Mouse (Mus musculus) T-helper 17 cell (primary cell): Measurements from ENCODE around the gene Pld3.
"Not testable (repeated sequence)": the region's sequence is repeated elsewhere in the genome, so short reads cannot be mapped to it uniquely, and the experiment has no call there.

Experiments
- in situ Hi-C, 2 experiments: fragments of 300-600 bp; cut with MboI, MseI; formaldehyde crosslinking; loops; 1 replicate in 1 of 2; 2 replicates in 1 of 2; pipeline ENCODE4 v1.15.1; 2025; ENCODE audit warnings: high pct_unique_total_duplicates in 2 of 2

Gene Pld3

DNA sequence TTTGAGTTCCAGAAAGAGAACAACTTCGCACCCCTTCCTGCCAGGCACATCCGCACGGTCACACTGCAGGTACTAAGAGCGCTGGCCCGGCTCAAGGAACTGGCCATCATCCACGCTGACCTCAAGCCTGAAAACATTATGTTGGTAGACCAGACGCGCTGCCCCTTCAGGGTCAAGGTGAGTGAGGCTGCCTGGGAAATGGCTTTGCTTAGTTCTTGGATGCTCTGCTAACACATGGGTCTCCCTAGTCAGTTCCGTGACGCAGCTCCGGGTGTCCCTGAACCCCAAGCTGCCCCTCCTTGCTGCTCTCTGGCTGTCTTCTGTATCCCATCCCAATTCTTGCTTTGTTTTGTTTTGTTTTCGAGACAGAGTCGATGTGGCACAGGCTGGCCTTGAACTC lies 29.2 kb downstream of the Pld3 start:
- in situ Hi-C loops, result loop anchor here in 1 of 2 experiments (10.0 kb wide), 1 partner anchor 591 kb away; no protein-coding TSS in a partner anchor

DNA sequence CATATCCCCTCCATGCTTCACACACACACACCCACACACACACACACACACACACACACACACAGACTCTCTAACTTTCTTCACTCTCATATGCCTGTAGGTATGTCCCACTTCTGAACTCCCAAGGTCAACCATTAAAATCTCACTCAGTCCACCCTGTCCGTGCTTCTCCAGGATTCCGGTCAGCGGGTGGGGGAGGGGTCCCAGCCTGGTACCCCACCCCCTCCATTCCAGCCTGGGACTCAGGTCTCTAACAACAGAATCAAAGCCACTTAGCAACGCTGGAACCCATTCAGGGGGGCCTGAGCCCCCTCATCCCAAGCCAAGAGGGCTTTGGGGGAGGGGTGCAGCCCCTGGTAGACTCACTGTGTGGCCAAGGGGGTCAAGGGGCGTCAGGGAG lies 30.1 kb downstream of the Pld3 start, which contains the start of gene Hipk4:
Gene Hipk4 (plus strand): TSS at position 301 of the 400 bp plus-strand sequence.
- in situ Hi-C loops, result loop anchor here in 1 of 2 experiments (10.0 kb wide), 1 partner anchor 592 kb away; no protein-coding TSS in a partner anchor

DNA sequence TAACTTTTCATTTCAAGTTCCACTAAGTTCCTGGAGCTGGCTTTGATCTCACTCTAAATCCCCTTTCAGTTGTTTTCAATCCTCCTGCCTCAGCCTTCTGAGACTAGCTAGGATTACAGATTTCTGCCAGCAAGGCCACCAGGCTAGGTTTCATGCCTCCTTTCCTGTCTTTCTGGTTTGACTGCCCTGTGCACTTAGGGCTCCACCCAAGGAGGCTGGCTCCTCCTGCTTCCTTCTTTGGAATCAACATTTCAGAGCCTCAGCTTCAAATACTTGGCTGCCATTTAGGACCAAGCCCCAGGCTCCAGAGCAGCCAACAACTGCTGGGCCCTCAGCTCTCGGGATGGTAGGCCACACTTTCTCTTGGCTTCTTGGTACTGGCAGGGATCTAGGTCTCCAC lies 32.4 kb downstream of the Pld3 start:
- in situ Hi-C loops, result loop anchor here in 1 of 2 experiments (10.0 kb wide), 1 partner anchor 594 kb away; no protein-coding TSS in a partner anchor

DNA sequence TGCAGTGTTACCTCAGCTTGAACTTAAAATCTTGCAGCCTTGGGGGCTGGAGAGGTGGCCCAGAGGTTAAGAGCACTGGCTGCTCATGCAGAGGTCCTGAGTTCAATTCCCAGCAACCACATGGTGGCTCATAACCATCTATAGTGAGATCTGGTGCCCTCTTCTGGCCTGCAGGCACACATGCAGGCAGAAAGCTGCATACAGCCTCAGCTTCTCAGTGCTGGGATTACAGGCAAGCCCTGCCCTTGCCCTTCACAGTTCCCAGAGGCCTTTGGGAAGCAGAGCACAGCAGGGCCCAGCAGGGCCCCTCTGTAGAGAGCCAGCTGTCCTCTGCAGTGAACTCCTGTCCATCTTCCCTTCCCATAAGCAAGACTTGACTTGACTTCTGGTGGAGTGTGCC lies 32.9 kb downstream of the Pld3 start:
- in situ Hi-C loops, result loop anchor here in 1 of 2 experiments (10.0 kb wide), 1 partner anchor 595 kb away; no protein-coding TSS in a partner anchor

DNA sequence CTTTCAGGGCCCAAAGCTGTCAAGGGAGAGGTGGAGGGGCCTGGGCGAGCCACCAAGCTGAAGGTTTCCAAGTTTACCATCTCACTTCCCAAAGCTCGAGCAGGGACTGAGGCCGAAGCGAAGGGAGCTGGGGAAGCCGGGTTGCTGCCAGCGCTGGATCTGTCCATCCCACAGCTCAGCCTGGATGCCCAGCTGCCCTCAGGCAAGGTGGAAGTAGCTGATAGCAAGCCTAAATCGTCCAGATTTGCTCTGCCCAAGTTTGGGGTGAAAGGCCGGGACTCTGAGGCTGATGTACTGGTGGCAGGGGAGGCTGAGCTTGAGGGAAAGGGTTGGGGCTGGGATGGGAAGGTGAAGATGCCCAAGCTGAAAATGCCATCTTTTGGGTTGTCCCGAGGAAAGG lies 34.7 kb downstream of the Pld3 start:
- in situ Hi-C loops, result no loop called here

DNA sequence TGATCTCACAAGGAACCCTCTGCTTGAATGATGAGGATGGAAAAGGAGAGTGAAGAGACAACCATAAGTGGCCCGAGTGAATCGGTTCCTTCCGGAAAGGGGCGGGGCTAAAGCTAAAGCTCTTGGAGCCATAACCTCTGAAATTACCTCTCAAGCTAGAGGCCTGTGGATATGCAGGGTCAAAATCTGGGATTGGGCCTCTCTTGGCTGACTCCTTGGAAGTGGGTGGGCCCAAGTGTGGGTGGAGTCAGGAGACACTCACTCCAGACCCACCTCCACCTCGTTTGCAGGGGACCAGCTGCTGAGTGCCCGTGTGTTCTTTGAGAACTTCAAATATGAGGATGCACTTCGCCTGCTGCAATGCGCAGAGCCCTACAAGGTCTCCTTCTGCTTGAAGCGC lies 38.1 kb downstream of the Pld3 start:
- in situ Hi-C loops, result no loop called here

DNA sequence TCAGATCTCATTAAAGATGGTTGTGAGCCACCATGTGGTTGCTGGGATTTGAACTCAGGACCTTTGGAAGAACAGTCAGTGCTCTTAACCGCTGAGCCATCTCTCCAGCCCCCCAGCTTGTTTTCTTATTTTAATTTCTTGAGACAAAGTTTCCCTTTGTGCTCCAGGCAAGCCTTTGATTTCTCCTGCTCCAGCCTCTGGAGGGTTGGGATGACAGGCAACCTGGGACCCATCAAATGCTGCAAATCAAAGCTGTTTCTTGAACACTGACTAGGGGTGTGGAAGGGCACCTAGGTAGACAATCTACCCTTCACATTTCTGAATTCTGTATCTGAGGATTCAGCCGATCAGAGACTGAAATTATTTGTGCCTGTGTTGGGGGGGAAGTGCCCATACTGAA lies 42.2 kb downstream of the Pld3 start:
- in situ Hi-C loops, result no loop called here

DNA sequence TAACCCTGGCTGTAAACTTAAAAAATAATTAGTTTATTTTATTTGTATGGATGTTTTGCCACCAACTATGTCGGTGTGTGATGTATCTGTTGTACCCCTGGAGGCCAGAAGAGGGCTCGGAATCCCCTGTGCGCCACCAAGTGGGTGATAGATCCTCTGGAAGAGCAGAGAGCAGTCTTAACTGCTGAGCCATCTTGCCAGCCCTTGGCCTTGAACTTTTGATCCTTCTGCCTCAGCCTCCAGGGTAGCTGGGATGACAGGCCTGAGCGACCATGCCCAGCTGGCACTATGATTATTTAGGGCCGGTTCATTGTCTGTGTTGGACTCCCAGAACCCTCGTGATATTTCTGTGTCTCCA lies 44.4 kb downstream of the Pld3 start:
- in situ Hi-C loops, result no loop called here

DNA sequence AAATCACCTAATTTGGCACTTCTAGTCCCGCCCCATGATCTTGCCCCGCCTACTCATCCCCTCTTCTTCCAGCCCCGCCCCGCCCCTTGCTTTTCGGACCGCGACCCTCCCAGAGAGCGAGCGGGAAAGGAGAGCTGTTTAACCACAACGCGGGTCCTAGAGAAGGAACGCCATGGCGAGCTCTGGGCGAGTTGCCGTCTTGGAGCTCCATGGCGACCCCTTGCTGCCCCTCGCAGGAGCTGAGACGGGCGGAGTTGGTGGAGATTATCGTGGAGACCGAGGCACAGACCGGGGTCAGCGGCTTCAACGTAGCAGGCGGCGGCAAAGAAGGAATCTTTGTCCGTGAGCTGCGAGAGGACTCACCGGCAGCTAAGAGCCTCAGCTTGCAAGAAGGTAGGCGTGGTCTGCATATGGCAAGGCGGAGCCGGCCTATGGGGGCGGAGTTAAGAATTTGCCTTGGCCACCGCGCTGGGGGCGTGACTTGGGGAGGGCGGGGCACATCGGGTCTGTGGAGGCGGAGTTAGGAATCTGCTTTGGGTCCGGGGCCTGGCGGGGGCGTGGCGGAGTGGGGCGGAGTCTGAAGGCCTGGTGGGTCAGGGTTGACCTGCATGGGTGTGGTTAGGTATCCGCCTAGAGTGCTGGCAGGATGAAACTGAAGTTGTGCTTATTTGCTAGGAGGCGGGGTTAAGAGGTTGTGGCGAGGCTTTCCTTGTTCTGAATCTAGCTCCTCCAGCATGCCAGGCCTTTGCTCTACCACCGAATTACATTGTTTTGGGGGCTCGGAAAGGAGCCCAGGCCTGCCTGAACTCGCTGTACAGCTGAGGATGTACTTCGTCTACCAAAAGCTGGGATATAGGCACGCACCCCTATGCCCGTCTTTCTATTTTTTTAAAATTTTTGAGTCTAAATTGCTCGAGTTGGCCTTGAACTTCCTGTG lies 45.0 kb downstream of the Pld3 start:
- in situ Hi-C loops, result no loop called here

DNA sequence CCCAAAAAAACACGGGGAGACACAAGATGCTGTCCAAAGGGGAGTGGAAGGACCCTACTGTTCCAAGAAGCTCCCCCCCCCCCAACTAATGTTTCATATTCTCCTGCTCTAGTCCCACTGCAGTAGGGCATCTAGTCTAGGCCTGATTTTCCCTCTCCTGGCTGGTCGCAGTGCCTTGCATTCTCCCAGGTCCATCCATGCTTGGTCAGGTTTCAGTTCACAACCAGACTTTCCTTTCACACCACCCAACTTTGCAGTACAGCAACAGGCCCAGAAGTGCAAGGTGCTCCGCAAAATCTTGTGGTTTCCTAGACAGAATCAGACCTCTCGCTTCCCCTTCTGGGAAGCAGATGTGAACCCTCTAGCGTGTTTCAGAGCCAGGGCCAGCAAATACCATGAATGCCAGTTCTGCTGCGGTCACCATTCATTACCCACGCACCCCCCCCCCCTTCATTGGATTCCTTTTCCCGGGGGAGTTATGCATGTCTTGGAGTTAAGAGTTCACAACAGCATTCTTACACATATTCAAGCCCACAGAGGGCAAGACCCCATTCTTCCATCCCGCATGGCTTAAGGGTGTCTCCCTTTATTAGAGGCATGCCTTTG lies 46.1 kb downstream of the Pld3 start:
- in situ Hi-C loops, result no loop called here

DNA sequence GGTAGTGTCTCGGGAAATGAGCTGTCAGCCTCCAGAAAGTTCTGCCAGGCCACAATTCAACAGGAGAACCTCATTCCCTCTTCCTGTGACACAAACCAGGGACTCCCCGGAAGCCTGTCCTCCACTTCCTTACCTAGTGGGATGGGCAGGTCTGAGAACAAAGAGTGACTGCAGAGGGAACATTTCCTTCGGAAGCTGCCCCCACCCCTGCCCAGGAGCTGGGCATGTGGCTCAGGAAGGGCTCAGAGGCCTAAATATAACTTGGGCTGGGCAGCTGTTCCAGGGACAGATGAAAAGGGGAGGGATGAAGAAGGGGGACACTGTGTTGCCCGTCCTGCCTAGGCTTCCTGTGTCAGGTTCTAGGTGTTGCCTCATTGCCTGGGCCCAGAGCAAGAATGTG lies 51.4 kb downstream of the Pld3 start:
- in situ Hi-C loops, result no loop called here

DNA sequence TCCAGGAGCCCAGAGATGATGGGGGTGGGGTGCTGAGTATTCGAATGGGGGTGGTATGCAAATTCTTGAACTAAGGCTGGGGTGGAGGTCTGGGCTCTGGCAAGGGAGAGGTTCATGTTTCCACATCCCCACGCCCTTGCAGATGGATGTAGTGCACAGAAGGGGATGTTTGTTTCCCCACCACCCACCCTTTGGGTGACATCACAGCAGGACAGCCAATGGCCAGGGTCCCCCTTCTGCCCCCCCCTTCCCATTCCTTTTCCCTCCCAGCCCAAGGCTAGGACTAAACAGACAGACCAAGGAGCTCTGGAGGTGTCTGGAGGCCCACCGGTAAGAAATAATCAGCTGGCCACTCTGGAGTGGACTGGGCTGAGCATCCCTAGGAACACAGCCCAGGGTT lies 54.0 kb downstream of the Pld3 start, which contains the start of gene Prx:
Gene Prx (plus strand): TSS at position 289 of the 400 bp plus-strand sequence.
- in situ Hi-C loops, result no loop called here

DNA sequence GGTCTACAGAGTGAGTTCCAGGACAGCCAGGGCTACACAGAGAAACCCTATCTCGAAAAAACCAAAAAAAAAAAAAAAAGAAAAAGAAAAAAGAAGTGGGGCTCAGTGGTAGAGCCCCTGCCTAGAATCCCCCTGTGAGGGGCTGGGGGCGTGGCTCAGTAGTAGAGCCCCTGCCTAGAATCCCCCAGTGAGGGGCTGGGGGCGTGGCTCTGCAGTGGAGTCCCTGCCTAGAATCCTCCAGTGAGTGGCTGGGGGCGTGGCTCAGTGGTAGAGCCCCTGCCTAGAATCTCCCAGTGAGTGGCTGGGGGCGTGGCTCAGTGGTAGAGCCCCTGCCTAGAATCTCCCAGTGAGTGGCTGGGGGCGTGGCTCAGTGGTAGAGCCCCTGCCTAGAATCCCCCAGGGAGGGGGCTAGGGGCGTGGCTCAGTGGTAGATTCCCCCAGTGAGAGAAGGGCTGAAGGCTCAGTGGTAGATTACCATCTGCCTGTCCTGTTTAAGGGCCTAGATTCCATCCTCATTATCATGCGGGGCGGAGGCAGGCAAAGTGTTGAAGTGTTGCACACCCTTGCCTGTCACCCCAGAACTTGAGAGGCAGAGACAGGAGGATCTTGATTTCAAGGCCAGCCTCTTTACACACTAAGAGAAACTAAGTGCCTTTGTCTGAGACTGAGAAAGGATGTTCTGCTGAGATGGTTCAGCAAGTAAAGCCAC lies 58.2 kb downstream of the Pld3 start:
- in situ Hi-C loops, result not testable (repeated sequence)

DNA sequence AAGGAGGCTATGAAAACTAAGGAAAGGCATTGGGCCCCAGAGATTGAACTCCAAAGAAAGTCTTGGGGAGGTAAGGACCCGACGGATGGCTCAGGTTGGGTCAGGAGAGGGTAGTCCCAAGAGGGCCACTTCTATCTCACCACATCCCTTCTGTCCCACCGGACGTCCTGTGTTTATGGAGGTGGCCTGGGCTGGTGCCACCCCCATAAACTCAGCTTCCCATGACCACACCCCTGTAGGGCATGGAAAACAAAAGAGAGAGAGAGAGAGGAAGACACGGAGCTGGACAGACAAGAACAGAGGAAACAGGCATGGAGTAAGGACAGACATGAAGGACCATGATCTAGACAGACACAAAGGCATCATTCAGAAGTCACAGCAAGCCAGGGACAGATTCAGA lies 59.6 kb downstream of the Pld3 start:
- in situ Hi-C loops, result no loop called here

DNA sequence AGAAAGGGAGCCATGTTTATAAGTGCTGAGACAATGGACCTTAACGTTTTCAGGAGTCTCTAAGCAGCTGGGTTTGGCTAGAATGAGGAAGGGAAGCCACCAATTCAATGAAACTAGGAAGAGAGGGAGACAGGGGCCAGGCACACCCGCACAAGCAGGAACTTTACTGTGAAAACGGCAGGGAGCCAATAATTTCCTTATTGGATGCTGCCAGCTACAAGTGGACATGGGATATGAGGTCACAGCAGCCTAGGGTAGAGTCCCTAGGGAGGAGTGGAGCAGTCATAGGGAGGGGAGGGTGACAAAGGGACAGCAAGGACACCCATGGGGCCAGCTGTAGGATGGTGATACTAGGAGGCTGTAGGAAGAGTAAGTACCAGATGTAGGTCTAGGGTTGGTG lies 60.0 kb downstream of the Pld3 start:
- in situ Hi-C loops, result no loop called here

DNA sequence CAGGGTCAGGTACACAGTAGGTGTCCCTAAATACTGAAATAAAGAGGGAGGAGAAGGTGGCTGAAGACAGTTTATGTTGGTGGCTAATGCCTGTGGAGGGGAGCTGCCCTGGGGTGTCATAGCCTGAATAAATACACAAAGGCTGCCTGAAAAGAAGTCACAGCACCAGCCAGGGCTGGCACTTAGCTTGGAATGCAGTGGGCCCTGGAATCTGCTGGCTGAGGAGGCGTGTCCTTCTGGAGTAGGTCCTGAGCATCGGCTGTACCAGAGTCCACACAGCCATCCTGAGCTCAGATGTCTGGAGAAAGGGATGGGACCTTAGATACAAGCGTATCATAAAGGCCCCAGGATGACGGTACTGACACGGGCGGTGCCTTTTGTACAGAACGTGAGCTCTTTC lies 61.2 kb downstream of the Pld3 start:
- in situ Hi-C loops, result no loop called here

DNA sequence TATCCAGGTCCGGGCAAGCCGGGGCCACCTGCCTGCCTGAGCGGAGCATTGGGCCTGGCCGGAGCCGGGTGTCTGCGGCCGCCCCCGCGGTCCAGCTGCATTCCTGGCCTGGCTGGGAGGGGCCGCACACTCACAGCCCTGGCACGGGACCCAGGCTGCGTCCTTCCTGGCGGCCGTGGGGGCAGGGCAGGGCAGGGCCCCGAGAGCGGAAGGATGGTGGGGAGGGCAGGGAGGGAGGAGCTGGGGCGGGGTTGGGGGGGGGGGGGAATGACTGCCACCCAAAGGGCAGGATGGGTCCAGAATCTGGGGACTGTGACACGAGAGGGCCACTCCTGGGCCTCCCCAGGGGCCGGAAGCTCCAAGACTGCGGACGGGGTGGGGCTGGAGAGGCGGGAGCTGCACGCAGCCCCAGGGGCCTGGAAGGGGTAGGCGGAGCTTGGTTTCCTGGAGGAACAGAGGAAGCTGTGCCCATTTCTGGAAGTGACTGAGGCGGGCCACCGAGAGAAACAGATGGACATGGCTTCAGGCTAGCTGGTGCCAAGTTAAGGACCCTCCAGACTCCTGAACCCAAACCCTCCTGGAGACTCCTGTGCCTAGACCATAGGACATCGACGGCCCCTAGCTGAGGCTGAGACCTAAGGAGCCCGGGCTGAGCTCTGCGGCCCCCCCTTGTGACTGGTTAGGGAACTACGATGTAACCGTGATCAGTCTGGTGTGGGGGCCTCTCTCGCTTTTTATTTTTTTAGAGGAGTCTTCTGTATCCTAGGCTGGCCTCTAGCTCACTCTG lies 62.3 kb downstream of the Pld3 start:
- in situ Hi-C loops, result no loop called here

DNA sequence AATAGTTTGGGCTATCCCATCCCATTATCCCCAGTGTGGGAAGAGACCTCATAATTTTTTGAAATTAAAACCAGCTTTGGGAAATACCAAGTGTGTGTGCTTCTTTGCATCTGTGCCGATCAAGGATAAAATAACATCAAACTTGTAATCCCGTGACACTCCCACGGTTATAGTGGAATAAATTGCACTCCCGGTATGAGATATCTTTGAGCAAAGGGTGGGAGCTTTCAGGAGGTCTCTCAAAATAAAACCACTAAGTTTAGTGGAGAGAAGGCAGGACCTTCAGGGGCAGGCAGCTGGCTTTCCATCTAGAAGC lies 62.8 kb downstream of the Pld3 start:
- in situ Hi-C loops, result no loop called here

DNA sequence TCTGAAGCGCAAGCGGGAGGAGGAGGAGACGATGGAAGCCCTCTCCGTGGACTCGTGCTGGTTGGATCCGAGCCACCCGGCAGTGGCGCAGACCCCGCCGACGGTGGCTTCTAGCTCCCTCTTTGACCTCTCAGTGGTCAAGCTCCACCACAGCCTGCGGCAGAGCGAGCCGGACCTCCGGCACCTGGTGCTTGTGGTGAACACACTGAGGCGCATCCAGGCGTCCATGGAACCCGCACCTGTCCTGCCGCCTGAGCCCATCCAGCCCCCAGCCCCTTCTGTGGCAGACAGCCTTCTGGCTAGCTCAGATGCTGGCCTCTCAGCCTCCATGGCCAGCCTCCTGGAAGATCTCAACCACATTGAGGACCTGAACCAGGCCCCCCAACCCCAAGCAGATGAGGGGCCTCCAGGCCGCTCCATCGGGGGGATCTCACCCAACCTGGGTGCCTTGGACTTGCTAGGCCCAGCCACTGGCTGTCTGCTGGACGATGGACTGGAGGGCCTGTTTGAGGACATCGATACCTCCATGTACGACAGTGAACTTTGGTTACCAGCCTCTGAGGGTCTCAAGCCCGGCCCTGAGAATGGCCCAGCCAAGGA lies 63.6 kb downstream of the Pld3 start:
- in situ Hi-C loops, result loop anchor here in 1 of 2 experiments (5.0 kb wide), 1 partner anchor 42 kb away; the partner anchor contains the start of genes Blvrb and Sptbn4

DNA sequence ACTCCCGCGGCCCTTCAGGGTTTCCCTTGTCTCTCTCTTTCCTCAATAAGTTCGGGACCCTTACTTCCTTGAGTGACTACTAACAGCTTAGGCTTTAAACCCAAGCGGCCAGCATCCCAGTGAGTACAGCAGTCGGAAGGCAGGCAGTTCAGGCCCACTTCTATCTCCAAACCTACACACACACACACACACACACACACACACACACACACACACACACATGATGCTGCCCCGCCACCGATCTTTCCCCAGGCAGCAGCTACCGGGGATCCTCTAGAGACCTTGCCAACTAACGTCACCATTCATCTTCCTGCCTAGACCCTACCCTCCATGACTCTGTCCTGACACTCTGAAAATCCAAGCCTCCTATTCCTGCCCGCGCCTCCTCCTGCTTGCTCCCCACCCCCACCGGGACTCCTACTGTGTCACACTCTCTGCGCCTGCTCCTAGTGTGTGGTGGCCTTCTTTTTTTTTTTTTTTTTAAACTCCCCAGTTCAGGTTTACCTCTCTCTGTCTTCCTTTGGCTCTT lies 65.2 kb downstream of the Pld3 start:
- in situ Hi-C loops, result loop anchor here in 1 of 2 experiments (5.0 kb wide), 1 partner anchor 41 kb away; the partner anchor contains the start of genes Blvrb and Sptbn4
